Mouse (Mus musculus): ENCODE measurements around the gene Foxn2.

DNA sequence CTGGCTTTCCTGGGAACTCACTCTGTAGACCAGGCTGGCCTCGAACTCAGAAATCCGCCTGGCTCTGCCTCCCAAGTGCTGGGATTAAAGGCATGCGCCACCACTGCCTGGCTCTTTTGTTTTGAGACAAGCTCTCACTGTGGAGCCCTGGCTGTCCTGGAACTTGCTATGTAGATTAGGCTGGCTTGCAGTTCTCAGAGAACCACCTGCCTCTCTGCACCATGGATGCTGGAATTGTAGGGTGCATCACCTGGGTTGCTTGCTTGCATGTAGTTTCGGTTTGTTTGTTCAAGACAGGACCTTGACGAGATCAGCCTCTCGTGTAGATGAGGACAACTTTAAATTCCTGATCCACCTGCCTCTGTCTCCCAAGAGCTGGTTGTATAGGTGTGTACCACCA lies 2.7 kb downstream of the Foxn2 start:
- no peak for TF ChIP-seq CTCF (IDR thresholded peaks at IDR 0.05; ENCODE audit: control insufficient read depth, insufficient read depth, insufficient read length)
- TF ChIP-seq MAX (IDR thresholded peaks at IDR 0.05) = no peak
- no peak for TF ChIP-seq MYOD1 (IDR thresholded peaks at IDR 0.05; ENCODE audit: control insufficient read depth, insufficient read length, low read depth)
- no peak for TF ChIP-seq MYOG (IDR thresholded peaks at IDR 0.05; ENCODE audit: control insufficient read depth, extremely low read depth, insufficient read length)
- no peak for TF ChIP-seq CEBPB (IDR thresholded peaks at IDR 0.05; ENCODE audit: low read depth)
